Mouse (Mus musculus): ENCODE measurements at regions not wholly inside any gene's neighbourhood (a gene's known extent, or its start where the extent isn't known, plus 50 kb on each side); places are given as distances from the start of the nearest gene placed in this dataset.

DNA sequence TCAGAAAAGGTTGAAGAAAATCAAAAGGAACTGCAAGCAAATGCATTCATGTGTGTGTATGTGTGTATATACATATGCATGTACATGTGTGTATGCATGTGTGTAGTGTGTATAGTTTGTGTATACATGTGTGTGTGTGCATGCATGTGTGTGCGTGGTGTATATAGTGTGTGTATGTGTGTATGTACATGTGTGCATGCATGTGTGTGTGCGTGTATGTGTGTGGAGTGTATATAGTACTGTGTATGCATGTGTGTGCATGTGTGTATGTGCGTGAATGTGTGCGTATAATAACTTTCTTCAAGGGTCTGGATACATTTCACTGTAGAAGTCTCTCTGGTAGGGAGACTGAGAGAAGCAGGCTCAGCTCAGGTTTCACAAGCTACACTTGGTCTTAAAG is 191.1 kb upstream of the Nt5c1b start:
- no peaks in the 10 kb centered on the region for H3K4me1 ChIP-seq (ENCODE audit: control insufficient read depth in 1 of 2, insufficient read depth in 2 of 2, low read length in 2 of 2)
- H3K4me3 ChIP-seq (ENCODE audit: control insufficient read depth in 1 of 2, insufficient read depth in 1 of 2, low read depth in 2 of 2, low read length in 2 of 2): no peak overlapping the region
- H3K9ac ChIP-seq (ENCODE audit: control insufficient read depth, low read depth, low read length, poor library complexity, severe bottlenecking): no peak overlapping the region
- TF ChIP-seq SMC3 (IDR thresholded peaks at IDR 0.05; ENCODE audit: low read depth, low read length) (no peak), POLR2AphosphoS2 (IDR thresholded peaks at IDR 0.05; ENCODE audit: low read length) (no peak)
- H3K9me3 ChIP-seq (replicated peaks; ENCODE audit: insufficient read depth, low read length): no peaks in the 10 kb centered on the region
- H3K79me2 ChIP-seq (ENCODE audit: control insufficient read depth, insufficient read depth, low read length, poor library complexity): no peaks in the 10 kb centered on the region
- H3K27me3 ChIP-seq (ENCODE audit: control insufficient read depth in 1 of 2, insufficient read depth in 2 of 2, low read length in 2 of 2): no peaks in the 10 kb centered on the region
- H3K27ac ChIP-seq (ENCODE audit: control insufficient read depth, low read depth, low read length): no peak overlapping the region
- DNase-seq (ENCODE audit: low read depth, low spot score): no peak
- H3K36me3 ChIP-seq (ENCODE audit: control insufficient read depth in 1 of 2, insufficient read depth in 2 of 2, low read length in 2 of 2): no peaks in the 10 kb centered on the region

DNA sequence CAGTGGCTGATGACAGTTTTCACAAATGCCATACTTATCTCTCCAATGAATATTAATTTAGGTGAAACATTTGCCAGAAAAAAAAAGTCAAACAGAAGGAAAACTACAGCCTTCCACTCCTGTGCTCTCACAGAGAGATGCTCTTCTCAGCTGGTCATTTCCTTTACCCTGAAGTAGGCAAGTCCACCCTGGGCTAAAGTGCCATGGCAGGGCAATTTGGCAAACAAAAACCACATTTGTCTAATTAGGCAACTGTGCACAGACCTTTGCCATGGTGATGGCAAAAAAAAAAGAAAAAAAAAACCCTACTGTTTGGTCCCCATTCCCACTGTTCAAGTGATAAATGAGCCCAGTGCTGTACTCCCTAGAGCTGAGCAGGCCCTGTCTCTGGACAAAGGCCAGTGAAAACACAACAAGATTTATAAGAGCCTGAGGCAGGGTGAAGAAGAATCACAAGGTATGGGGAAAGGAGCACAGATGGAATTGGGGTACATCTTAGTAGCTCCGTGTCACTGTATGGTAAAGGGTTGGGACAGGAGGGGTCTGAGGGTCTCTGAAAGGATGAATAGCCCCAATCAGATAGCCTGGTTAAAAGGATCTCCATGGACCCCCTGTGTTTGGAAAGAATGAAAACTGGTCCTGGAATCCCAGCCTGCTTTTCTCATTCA is 190.5 kb upstream of the Nt5c1b start:
- no peak overlapping the region for H3K9ac ChIP-seq (ENCODE audit: control insufficient read depth, low read depth, low read length, poor library complexity, severe bottlenecking)
- no peaks in the 10 kb centered on the region for H3K36me3 ChIP-seq (ENCODE audit: control insufficient read depth in 1 of 2, insufficient read depth in 2 of 2, low read length in 2 of 2)
- no peak for DNase-seq (ENCODE audit: low read depth, low spot score)
- H3K4me3 ChIP-seq (ENCODE audit: control insufficient read depth in 1 of 2, insufficient read depth in 1 of 2, low read depth in 2 of 2, low read length in 2 of 2): no peak overlapping the region
- no peaks in the 10 kb centered on the region for H3K79me2 ChIP-seq (ENCODE audit: control insufficient read depth, insufficient read depth, low read length, poor library complexity)
- H3K27me3 ChIP-seq (ENCODE audit: control insufficient read depth in 1 of 2, insufficient read depth in 2 of 2, low read length in 2 of 2): no peaks in the 10 kb centered on the region
- no peaks in the 10 kb centered on the region for H3K9me3 ChIP-seq (replicated peaks; ENCODE audit: insufficient read depth, low read length)
- H3K27ac ChIP-seq (ENCODE audit: control insufficient read depth, low read depth, low read length): no peak overlapping the region
- no peaks in the 10 kb centered on the region for H3K4me1 ChIP-seq (ENCODE audit: control insufficient read depth in 1 of 2, insufficient read depth in 2 of 2, low read length in 2 of 2)
- TF ChIP-seq ZMIZ1 (IDR thresholded peaks at IDR 0.05; ENCODE audit: low read depth, low read length): no peak
- TF ChIP-seq TBP (IDR thresholded peaks at IDR 0.05; ENCODE audit: low read depth, low read length): no peak
- no peak for TF ChIP-seq USF2 (IDR thresholded peaks at IDR 0.05; ENCODE audit: borderline replicate concordance in 1 of 2, insufficient read depth in 1 of 2, low read depth in 1 of 2, low read length in 2 of 2)
- TF ChIP-seq E2F4 (IDR thresholded peaks at IDR 0.05; ENCODE audit: borderline replicate concordance, low read depth, low read length): no peak
- TF ChIP-seq ELF1 (IDR thresholded peaks at IDR 0.05; ENCODE audit: low read depth, low read length): no peak
- TF ChIP-seq SIN3A (IDR thresholded peaks at IDR 0.05; ENCODE audit: low read length): no peak
- TF ChIP-seq MAX (IDR thresholded peaks at IDR 0.05; ENCODE audit: low read length): no peak
- no peak for TF ChIP-seq MYC (IDR thresholded peaks at IDR 0.05; ENCODE audit: low read depth, low read length)
- TF ChIP-seq ZC3H11A (IDR thresholded peaks at IDR 0.05; ENCODE audit: low read depth, low read length): no peak
- no peak for TF ChIP-seq GATA1 (IDR thresholded peaks at IDR 0.05; ENCODE audit: low read depth, low read length)
- TF ChIP-seq SMC3 (IDR thresholded peaks at IDR 0.05; ENCODE audit: low read depth, low read length): no peak
- no peak for TF ChIP-seq MYB (IDR thresholded peaks at IDR 0.05; ENCODE audit: low read depth, low read length)
- no peak for TF ChIP-seq NRF1 (IDR thresholded peaks at IDR 0.05; ENCODE audit: insufficient read depth, low read depth, low read length, poor library complexity, severe bottlenecking)
- no peak for TF ChIP-seq POLR2AphosphoS2 (IDR thresholded peaks at IDR 0.05; ENCODE audit: low read length)
- TF ChIP-seq MAFK (IDR thresholded peaks at IDR 0.05; ENCODE audit: borderline replicate concordance, low read depth, low read length): no peak
- no peak for TF ChIP-seq JUND (IDR thresholded peaks at IDR 0.05; ENCODE audit: low read depth, low read length)

Measured in MEL (cell line).